ENCODE assay signal across 8 mouse cellular contexts in genomic region chr11:98018858-98019641, GRCm38 (mm10). TPM values are rescaled to one million over a fixed set of nuclear protein-coding genes. Genes with fewer than 3 reads are reported as not detected.
A peak's percentile ranks its signal among the peaks of the same experiment; 100 is the strongest.
DNase-seq lines count a peak whose midpoint lies in the region; ATAC-seq and TF ChIP-seq lines count a peak whose summit lies in the region.

No protein-coding gene starts in this region.

- no peak for ATAC-seq in kidney, embryonic 16.5 days (ENCODE audit: low FRiP score, low TSS enrichment)
- no peak for ATAC-seq in embryonic facial prominence, embryonic 12.5 days (ENCODE audit: insufficient number of reproducible peaks, insufficient read depth, low FRiP score, low TSS enrichment)
- ATAC-seq in hindbrain, postnatal 0 days: peak; percentile 16; the same call in 1 of the 2 replicates
- no peak for ATAC-seq in liver, embryonic 14.5 days (ENCODE audit: insufficient read depth)

- TF ChIP-seq CTCF in ES-Bruce4 (IDR thresholded peaks at IDR 0.05; ENCODE audit: low read depth, low read length): peak; percentile 62
- TF ChIP-seq CTCF in hindbrain, postnatal 0 days (IDR thresholded peaks at IDR 0.05; ENCODE audit: low read depth): peak; percentile 73
- peak; percentile 71 for TF ChIP-seq CTCF in liver, embryonic 14.5 days (IDR thresholded peaks at IDR 0.05; ENCODE audit: low read depth)

- DNase-seq in kidney, postnatal 25 days: no peak
- DNase-seq in hindbrain, postnatal 0 days (ENCODE audit: low spot score): peak; percentile 58
- no peak for DNase-seq in liver, embryonic 14.5 days (ENCODE audit: low read depth in 3 of 3, low spot score in 3 of 3)
- peak; percentile 82 to 88 for DNase-seq in right cerebral cortex, postnatal 36 days (ENCODE audit: low spot score in 2 of 2)
- no peak for DNase-seq in ovary, postnatal 14 days (ENCODE audit: low spot score)

- H3K27ac ChIP-seq in kidney, embryonic 16.5 days (ENCODE audit: low read length): no peak overlapping the region
- no peak overlapping the region for H3K27ac ChIP-seq in ES-Bruce4 (ENCODE audit: insufficient read depth, low read length)
- peak overlapping the region; percentile 24; the same call in 1 of the 2 replicates for H3K27ac ChIP-seq in embryonic facial prominence, embryonic 12.5 days
- peak overlapping the region; percentile 22; the same call in 1 of the 2 replicates for H3K27ac ChIP-seq in hindbrain, postnatal 0 days
- no peak overlapping the region for H3K27ac ChIP-seq in liver, embryonic 14.5 days

- H3K27me3 ChIP-seq in kidney, embryonic 16.5 days (ENCODE audit: insufficient read depth, low read length): no peaks in the 10 kb centered on the region
- no peaks in the 10 kb centered on the region for H3K27me3 ChIP-seq in ES-Bruce4 (ENCODE audit: control insufficient read depth, insufficient read depth, low read length, poor library complexity, severe bottlenecking)
- H3K27me3 ChIP-seq in embryonic facial prominence, embryonic 12.5 days: no peaks in the 10 kb centered on the region
- no peaks in the 10 kb centered on the region for H3K27me3 ChIP-seq in hindbrain, postnatal 0 days (ENCODE audit: insufficient read depth, low read length)
- peaks cover 6% of the 10 kb centered on the region; the same call in 1 of the 2 replicates for H3K27me3 ChIP-seq in liver, embryonic 14.5 days (ENCODE audit: control insufficient read depth, insufficient read depth, low read length)

- H3K4me3 ChIP-seq in kidney, embryonic 16.5 days (ENCODE audit: low read length): no peak overlapping the region
- H3K4me3 ChIP-seq in ES-Bruce4 (ENCODE audit: low read depth, low read length): peak overlapping the region; percentile 3; the same call in 1 of the 2 replicates
- 0 out of 2 replicates have a peak overlapping the region, but pooled peaks have one; percentile 7 for H3K4me3 ChIP-seq in embryonic facial prominence, embryonic 12.5 days
- no peak overlapping the region for H3K4me3 ChIP-seq in hindbrain, postnatal 0 days (ENCODE audit: low read length)
- no peak overlapping the region for H3K4me3 ChIP-seq in liver, embryonic 14.5 days (ENCODE audit: insufficient read depth in 1 of 2, low read depth in 2 of 2, low read length in 2 of 2)

- peaks cover 26% of the 10 kb centered on the region for H3K36me3 ChIP-seq in kidney, embryonic 16.5 days (ENCODE audit: insufficient read depth, low read length)
- H3K36me3 ChIP-seq in ES-Bruce4 (ENCODE audit: control insufficient read depth, insufficient read depth, low read length, poor library complexity, severe bottlenecking): no peaks in the 10 kb centered on the region
- H3K36me3 ChIP-seq in embryonic facial prominence, embryonic 12.5 days: peaks cover 37% of the 10 kb centered on the region
- peaks cover 35% of the 10 kb centered on the region; the same call in 1 of the 2 replicates for H3K36me3 ChIP-seq in hindbrain, postnatal 0 days (ENCODE audit: insufficient read depth, low read length)
- H3K36me3 ChIP-seq in liver, embryonic 14.5 days (replicated peaks; ENCODE audit: control insufficient read depth, insufficient read depth, low read depth): no peaks in the 10 kb centered on the region

- WGBS in kidney, embryonic 16.5 days: 36% methylated on average over 10 of the region's 10 CpGs
- WGBS in embryonic facial prominence, embryonic 12.5 days: 32% methylated on average over 10 of the region's 10 CpGs
- 24% methylated on average over 10 of the region's 10 CpGs for WGBS in hindbrain, postnatal 0 days
- 25% methylated on average over 9 of the region's 10 CpGs for WGBS in liver, embryonic 14.5 days (ENCODE audit: insufficient replicate concordance)

- no peak for TF ChIP-seq POLR2A in ES-Bruce4 (IDR thresholded peaks at IDR 0.05; ENCODE audit: insufficient read depth, low read length)

- H3K9me3 ChIP-seq in kidney, embryonic 16.5 days (ENCODE audit: low read length): no peaks in the 10 kb centered on the region
- no peaks in the 10 kb centered on the region for H3K9me3 ChIP-seq in ES-Bruce4 (replicated peaks; ENCODE audit: control insufficient read depth, insufficient read depth, low read length, poor library complexity, severe bottlenecking)
- no peaks in the 10 kb centered on the region for H3K9me3 ChIP-seq in embryonic facial prominence, embryonic 12.5 days
- H3K9me3 ChIP-seq in hindbrain, postnatal 0 days (ENCODE audit: low read length): no peaks in the 10 kb centered on the region
- H3K9me3 ChIP-seq in liver, embryonic 14.5 days (ENCODE audit: control insufficient read depth, low read length): no peaks in the 10 kb centered on the region

- no peak for TF ChIP-seq EP300 in ES-Bruce4 (IDR thresholded peaks at IDR 0.05; ENCODE audit: insufficient read depth, low read depth, low read length)
- no peak for TF ChIP-seq EP300 in liver, embryonic 14.5 days (IDR thresholded peaks at IDR 0.05; ENCODE audit: low read depth)

- H3K4me2 ChIP-seq in kidney, embryonic 16.5 days (replicated peaks; ENCODE audit: low read depth, low read length): peak overlapping the region; percentile 1; the same call in 1 of the 2 replicates
- H3K4me2 ChIP-seq in embryonic facial prominence, embryonic 12.5 days (replicated peaks): peak overlapping the region; percentile 85; the same call in 1 of the 2 replicates
- H3K4me2 ChIP-seq in hindbrain, postnatal 0 days (ENCODE audit: low read depth, low read length): peak overlapping the region; percentile 67; the same call in 1 of the 2 replicates
- no peak overlapping the region for H3K4me2 ChIP-seq in liver, embryonic 14.5 days (ENCODE audit: low read depth)

- H3K9ac ChIP-seq in kidney, embryonic 16.5 days (replicated peaks; ENCODE audit: low read length): no peak overlapping the region
- no peak overlapping the region for H3K9ac ChIP-seq in ES-Bruce4 (ENCODE audit: low read depth, poor library complexity, severe bottlenecking)
- H3K9ac ChIP-seq in embryonic facial prominence, embryonic 12.5 days: peak overlapping the region; percentile 39; the same call in 1 of the 2 replicates
- 0 out of 2 replicates have a peak overlapping the region, but pooled peaks have one; percentile 37 for H3K9ac ChIP-seq in hindbrain, postnatal 0 days (replicated peaks; ENCODE audit: low read length)
- H3K9ac ChIP-seq in liver, embryonic 14.5 days (replicated peaks): no peak overlapping the region

- peaks cover 39% of the 10 kb centered on the region for H3K4me1 ChIP-seq in kidney, embryonic 16.5 days (ENCODE audit: insufficient read depth, low read length)
- peaks cover 6% of the 10 kb centered on the region for H3K4me1 ChIP-seq in ES-Bruce4 (ENCODE audit: control insufficient read depth, insufficient read depth, low read length)
- peaks cover 43% of the 10 kb centered on the region for H3K4me1 ChIP-seq in embryonic facial prominence, embryonic 12.5 days
- peaks cover 20% of the 10 kb centered on the region for H3K4me1 ChIP-seq in hindbrain, postnatal 0 days (ENCODE audit: insufficient read depth, low read length)
- peaks cover 0 to 2% of the 10 kb centered on the region in 2 experiments; a peak in 2 of 4 replicates for H3K4me1 ChIP-seq in liver, embryonic 14.5 days (replicated peaks; ENCODE audit: control insufficient read depth in 2 of 2, insufficient read depth in 2 of 2, low read length in 1 of 2)

RNA-seq across cellular contexts. Expression of gene Cacnb1, which starts 3.8 kb away (rescaled TPM):
- polyA plus RNA-seq in kidney, embryonic 16.5 days (2015; fragmentation: Nextera tagmentation; extraction: Ambion mirVana): 12.8 TPM in 2 replicates
- 5.2 and 6.3 TPM in 2 replicates for polyA plus RNA-seq in ES-Bruce4 (2011; ENCODE audit: insufficient read depth, insufficient read length, low read depth, missing spikeins)
- polyA plus RNA-seq in embryonic facial prominence, embryonic 12.5 days (2016; fragmentation: Nextera tagmentation; extraction: Ambion mirVana): 14.8 and 16.6 TPM in 2 replicates
- 83.4 and 84.4 TPM in 2 replicates for total RNA-seq in hindbrain, postnatal 0 days (2014; rRNA removed)
- 43.1 and 51.0 TPM in 2 replicates for polyA plus RNA-seq in hindbrain, postnatal 0 days (2015; fragmentation: Nextera tagmentation; extraction: Ambion mirVana)
- polyA plus RNA-seq in liver, embryonic 14.5 days (2012; rRNA removed): 0.38 and 0.60 TPM in 2 replicates
- 0.21 TPM in 1 of 2 replicates, not detected in the other for polyA plus RNA-seq in liver, embryonic 14.5 days (2014; fragmentation: Nextera tagmentation; extraction: Ambion mirVana)

RNA-seq across cellular contexts. Expression of gene Rpl19, which starts 7.5 kb away (rescaled TPM):
- 950 and 1,086 TPM in 2 replicates for polyA plus RNA-seq in kidney, embryonic 16.5 days (2015; fragmentation: Nextera tagmentation; extraction: Ambion mirVana)
- polyA plus RNA-seq in ES-Bruce4 (2011; ENCODE audit: insufficient read depth, insufficient read length, low read depth, missing spikeins): 2,020 and 2,244 TPM in 2 replicates
- polyA plus RNA-seq in embryonic facial prominence, embryonic 12.5 days (2016; fragmentation: Nextera tagmentation; extraction: Ambion mirVana): 942 and 959 TPM in 2 replicates
- 462 and 515 TPM in 2 replicates for total RNA-seq in hindbrain, postnatal 0 days (2014; rRNA removed)
- polyA plus RNA-seq in hindbrain, postnatal 0 days (2015; fragmentation: Nextera tagmentation; extraction: Ambion mirVana): 650 and 673 TPM in 2 replicates
- 713 and 1,005 TPM in 2 replicates for polyA plus RNA-seq in liver, embryonic 14.5 days (2012; rRNA removed)
- 717 and 735 TPM in 2 replicates for polyA plus RNA-seq in liver, embryonic 14.5 days (2014; fragmentation: Nextera tagmentation; extraction: Ambion mirVana)

RNA-seq across cellular contexts. Expression of gene Arl5c, which starts 23.1 kb away (rescaled TPM):
- 7.3 and 7.4 TPM in 2 replicates for polyA plus RNA-seq in kidney, embryonic 16.5 days (2015; fragmentation: Nextera tagmentation; extraction: Ambion mirVana)
- polyA plus RNA-seq in ES-Bruce4 (2011; ENCODE audit: insufficient read depth, insufficient read length, low read depth, missing spikeins): 2.8 and 3.6 TPM in 2 replicates
- polyA plus RNA-seq in embryonic facial prominence, embryonic 12.5 days (2016; fragmentation: Nextera tagmentation; extraction: Ambion mirVana): 6.9 and 7.6 TPM in 2 replicates
- total RNA-seq in hindbrain, postnatal 0 days (2014; rRNA removed): 2.0 and 2.6 TPM in 2 replicates
- 3.6 and 4.8 TPM in 2 replicates for polyA plus RNA-seq in hindbrain, postnatal 0 days (2015; fragmentation: Nextera tagmentation; extraction: Ambion mirVana)
- polyA plus RNA-seq in liver, embryonic 14.5 days (2012; rRNA removed): 1.8 and 2.2 TPM in 2 replicates
- 6.0 and 6.4 TPM in 2 replicates for polyA plus RNA-seq in liver, embryonic 14.5 days (2014; fragmentation: Nextera tagmentation; extraction: Ambion mirVana)

RNA-seq across cellular contexts. Expression of gene Plxdc1, which starts 32.8 kb away (rescaled TPM):
- polyA plus RNA-seq in kidney, embryonic 16.5 days (2015; fragmentation: Nextera tagmentation; extraction: Ambion mirVana): 1.8 and 2.3 TPM in 2 replicates
- 3.0 and 3.3 TPM in 2 replicates for polyA plus RNA-seq in ES-Bruce4 (2011; ENCODE audit: insufficient read depth, insufficient read length, low read depth, missing spikeins)
- 0.32 and 0.70 TPM in 2 replicates for polyA plus RNA-seq in embryonic facial prominence, embryonic 12.5 days (2016; fragmentation: Nextera tagmentation; extraction: Ambion mirVana)
- total RNA-seq in hindbrain, postnatal 0 days (2014; rRNA removed): 1.5 and 3.8 TPM in 2 replicates
- polyA plus RNA-seq in hindbrain, postnatal 0 days (2015; fragmentation: Nextera tagmentation; extraction: Ambion mirVana): 4.2 and 4.6 TPM in 2 replicates
- 0.38 and 0.45 TPM in 2 replicates for polyA plus RNA-seq in liver, embryonic 14.5 days (2012; rRNA removed)
- polyA plus RNA-seq in liver, embryonic 14.5 days (2014; fragmentation: Nextera tagmentation; extraction: Ambion mirVana): 0.20 and 0.58 TPM in 2 replicates

RNA-seq across cellular contexts. Expression of gene Stac2, which starts 34.2 kb away (rescaled TPM):
- 3.3 and 4.0 TPM in 2 replicates for polyA plus RNA-seq in kidney, embryonic 16.5 days (2015; fragmentation: Nextera tagmentation; extraction: Ambion mirVana)
- 5.6 and 9.6 TPM in 2 replicates for polyA plus RNA-seq in ES-Bruce4 (2011; ENCODE audit: insufficient read depth, insufficient read length, low read depth, missing spikeins)
- 0.65 and 0.67 TPM in 2 replicates for polyA plus RNA-seq in embryonic facial prominence, embryonic 12.5 days (2016; fragmentation: Nextera tagmentation; extraction: Ambion mirVana)
- 4.4 and 6.9 TPM in 2 replicates for total RNA-seq in hindbrain, postnatal 0 days (2014; rRNA removed)
- 5.8 and 6.1 TPM in 2 replicates for polyA plus RNA-seq in hindbrain, postnatal 0 days (2015; fragmentation: Nextera tagmentation; extraction: Ambion mirVana)
- polyA plus RNA-seq in liver, embryonic 14.5 days (2012; rRNA removed): 0.02 TPM in 1 of 2 replicates, not detected in the other
- polyA plus RNA-seq in liver, embryonic 14.5 days (2014; fragmentation: Nextera tagmentation; extraction: Ambion mirVana): not detected in 2 replicates

Comparison
In these comparisons a context has a peak if more than half of its experiments do, and no peak if none do; other contexts are left out.
1. H3K27ac ChIP-seq: peak in embryonic facial prominence, embryonic 12.5 days (single experiment) and hindbrain, postnatal 0 days (single experiment); none in kidney, embryonic 16.5 days (single experiment), ES-Bruce4 (single experiment) and liver, embryonic 14.5 days (single experiment).
2. H3K4me3 ChIP-seq: peak in ES-Bruce4 (single experiment) and embryonic facial prominence, embryonic 12.5 days (single experiment); none in kidney, embryonic 16.5 days (single experiment), hindbrain, postnatal 0 days (single experiment) and liver, embryonic 14.5 days (0 of 2).
3. H3K9ac ChIP-seq: peak in embryonic facial prominence, embryonic 12.5 days (single experiment) and hindbrain, postnatal 0 days (single experiment); none in kidney, embryonic 16.5 days (single experiment), ES-Bruce4 (single experiment) and liver, embryonic 14.5 days (single experiment).
4. DNase-seq: peak in hindbrain, postnatal 0 days (single experiment) and right cerebral cortex, postnatal 36 days (2 of 2); none in kidney, postnatal 25 days (0 of 2), liver, embryonic 14.5 days (0 of 3) and ovary, postnatal 14 days (single experiment).
5. Peak in every context shown above with its lines, with median percentiles within 50 percentile points of each other: CTCF ChIP-seq.